Mouse (Mus musculus): Measurements from ENCODE around the gene Nap1l5.

GRCm38 (mm10) chr6:58951128-58951992 is 44.5 kb upstream of the Nap1l5 start:
- TF ChIP-seq CTCF (IDR thresholded peaks at IDR 0.05) (no peak), EP300 (IDR thresholded peaks at IDR 0.05) (peak; percentile 35; the same call in 1 of the 2 replicates)

All from lung, postnatal 0 days (tissue).